Mouse (Mus musculus) G1E (cell line): ENCODE measurements around the gene Tmcc1.

ENCODE experiments used
- CTCF ChIP-seq: IDR thresholded peaks from 2 replicates; pipeline ENCODE4 v1.5.1; 2012; ENCODE audit warnings: low read depth, low read length, inconsistent platforms, mixed read lengths
- TAL1 ChIP-seq: conservative IDR thresholded peaks from 2 replicates; pipeline ENCODE4 v1.6.1; 2012; ENCODE audit warnings: low read depth, low read length, inconsistent platforms, mixed read lengths

DNA sequence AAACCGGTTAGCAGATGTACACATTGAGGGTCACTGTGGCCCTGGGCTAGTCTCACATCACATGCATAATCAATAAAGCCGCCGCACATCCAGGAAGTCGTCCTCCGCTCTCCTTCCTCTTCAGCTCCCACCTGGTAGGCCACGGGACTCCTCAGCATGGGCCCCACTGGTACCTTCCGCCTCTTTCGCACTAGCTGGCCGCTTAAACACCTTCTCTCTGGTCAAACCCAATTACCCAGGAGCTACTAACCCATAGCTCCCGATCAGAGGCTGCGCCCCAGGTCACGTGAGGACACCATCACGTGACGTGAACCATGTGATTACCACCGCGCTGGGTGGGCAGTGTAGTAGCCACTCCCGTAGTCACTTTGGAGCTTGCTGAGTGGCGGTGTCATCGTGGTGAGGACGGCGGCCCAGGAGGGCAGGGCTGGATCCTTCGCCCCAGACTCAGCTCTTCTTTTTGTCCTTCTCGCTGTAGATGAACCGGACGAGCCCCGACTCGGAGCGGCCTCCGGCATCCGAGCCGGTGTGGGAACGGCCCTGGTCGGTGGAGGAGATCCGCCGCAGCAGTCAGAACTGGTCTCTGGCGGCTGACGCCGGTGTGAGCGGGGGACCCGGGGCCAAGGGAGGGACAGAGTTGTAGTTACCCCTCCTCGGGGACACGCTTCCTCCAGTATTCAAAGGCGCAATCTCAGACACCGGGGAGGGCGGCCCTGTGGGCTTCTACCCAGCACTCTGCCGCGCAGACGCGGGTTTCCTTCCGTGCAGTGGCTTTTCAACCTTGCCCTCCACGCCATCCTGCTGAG is 14.6 kb upstream of the Tmcc1 start, which contains the start of gene Washc2:
- no peak for TF ChIP-seq CTCF
- TF ChIP-seq TAL1: no peak
